In genomic region chr9:122012816-122013215, GRCm38 (mm10) we compare ENCODE assay signal across 25 mouse cellular contexts. TPM values are rescaled to one million over a fixed set of nuclear protein-coding genes. Genes with fewer than 3 reads are reported as not detected.
A peak's percentile ranks its signal among the peaks of the same experiment; 100 is the strongest.
DNase-seq lines count a peak whose midpoint lies in the region; ATAC-seq and TF ChIP-seq lines count a peak whose summit lies in the region.
"Had no signal": no experiment of that assay in that cellular context is flagged by ENCODE, and none has a peak within 500 bp of the region (broad histone marks: within the 10 kb centered on the region; RNA-seq: fewer than 3 reads in every experiment).

No protein-coding gene starts in this region.

- H3K4me3 ChIP-seq in thymus, adult 2 months (ENCODE audit: control insufficient read depth, insufficient read depth, low read length): no peak overlapping the region
- H3K4me3 ChIP-seq: forebrain, embryonic 10.5 days; forebrain, embryonic 13.5 days; heart, embryonic 12.5 days; heart, embryonic 15.5 days; hindbrain, embryonic 10.5 days; hindbrain, embryonic 13.5 days had no signal

- no peak for TF ChIP-seq POLR2A in thymus, adult 2 months (IDR thresholded peaks at IDR 0.05; ENCODE audit: control insufficient read depth, extremely low read depth, insufficient read depth, low read length, poor library complexity)

- no peaks in the 10 kb centered on the region for H3K36me3 ChIP-seq in thymus, adult 2 months (ENCODE audit: control insufficient read depth, insufficient read depth, low read length)
- H3K36me3 ChIP-seq: forebrain, embryonic 10.5 days; heart, embryonic 12.5 days; heart, embryonic 15.5 days; hindbrain, embryonic 10.5 days; hindbrain, embryonic 13.5 days had no signal

- peak; percentile 32; the same call in 1 of the 2 replicates for ATAC-seq in frontal cortex, adult (ENCODE audit: low TSS enrichment)
- ATAC-seq: CD4-positive, CD25-positive, alpha-beta regulatory T cell, adult 4 months; forebrain, embryonic 13.5 days; forebrain, embryonic 16.5 days; hindbrain, embryonic 16.5 days had no signal

- H3K4me1 ChIP-seq in thymus, adult 2 months (replicated peaks; ENCODE audit: control insufficient read depth, insufficient read depth, low read length): peaks cover 6% of the 10 kb centered on the region
- H3K4me1 ChIP-seq: forebrain, embryonic 13.5 days; heart, embryonic 15.5 days had no signal

- H3K27ac ChIP-seq in thymus, adult 2 months (ENCODE audit: control insufficient read depth, insufficient read depth, low read length): no peak overlapping the region
- H3K27ac ChIP-seq: forebrain, embryonic 10.5 days; forebrain, embryonic 13.5 days; heart, embryonic 15.5 days; hindbrain, embryonic 10.5 days; hindbrain, embryonic 13.5 days had no signal

- 94% methylated on average over 2 of the region's 2 CpGs for WGBS in thymus, adult 2 months

- no peaks in the 10 kb centered on the region for H3K27me3 ChIP-seq in thymus, adult 2 months (ENCODE audit: control insufficient read depth, insufficient read depth, low read length)
- H3K27me3 ChIP-seq: forebrain, embryonic 13.5 days; heart, embryonic 12.5 days; heart, embryonic 15.5 days; hindbrain, embryonic 13.5 days had no signal

- TF ChIP-seq CTCF in thymus, adult 2 months (IDR thresholded peaks at IDR 0.05; ENCODE audit: borderline replicate concordance, control insufficient read depth, extremely low read depth, insufficient read depth, low read length, poor library complexity): no peak

- DNase-seq in frontal cortex, postnatal 10 days (ENCODE audit: low spot score in 2 of 2): no peak
- peak; percentile 25 to 39 for DNase-seq in left cerebral cortex, adult 18-20 months (ENCODE audit: low spot score in 2 of 2)
- DNase-seq in left cerebral cortex, adult 8-10 months (ENCODE audit: low spot score in 2 of 2): no peak
- DNase-seq in right cerebral cortex, adult 2 months (ENCODE audit: low spot score in 2 of 2): peak; percentile 50 to 58
- DNase-seq in right cerebral cortex, postnatal 14 days: no peak
- no peak for DNase-seq in thymus, adult 2 months
- DNase-seq: adrenal gland, adult 2 months; adrenal gland, postnatal 14 days; cerebellum, adult 11-12 months; cerebellum, adult 8-10 months; gastrocnemius, postnatal 25 days; heart, adult 18-20 months; heart, postnatal 10 days; heart, postnatal 36 days had no signal

RNA-seq across cellular contexts. Expression of gene Pomgnt2, which starts 15.9 kb away (rescaled TPM):
- total RNA-seq in left cerebral cortex, adult 18-20 months (2021): 10 to 100 TPM; 43.2 to 43.4 TPM
- 10 to 100 TPM; 40.1 to 46.1 (median 41.8) TPM for total RNA-seq in left cerebral cortex, adult 8-10 months (2022)
- 15.2 and 19.3 TPM in 2 replicates for polyA plus RNA-seq in thymus, adult 2 months (2012; rRNA removed)
- total RNA-seq: MEL had no signal
- polyA plus RNA-seq: CD4-positive, CD25-positive, alpha-beta regulatory T cell, adult 4 months had no signal

Comparison
In these comparisons a context has a peak if more than half of its experiments do, and no peak if none do; other contexts are left out.
1. DNase-seq: peak in left cerebral cortex, adult 18-20 months (2 of 2) and right cerebral cortex, adult 2 months (2 of 2); none in frontal cortex, postnatal 10 days (0 of 2), left cerebral cortex, adult 8-10 months (0 of 2), right cerebral cortex, postnatal 14 days (single experiment) and thymus, adult 2 months (single experiment).